Mouse (Mus musculus) brain, embryonic 18.5 days (tissue): ENCODE measurements around the gene Zmym3.
"Not testable (repeated sequence)": the region's sequence is repeated elsewhere in the genome, so short reads cannot be mapped to it uniquely, and the experiment has no call there.

Experiments used
- DNase-seq: peaks from one replicate; pipeline ENCODE4 v3.0.0-alpha.2; 2012; ENCODE audit warnings: low read depth, low spot score

Zmym3 gene

GRCm38 (mm10) chrX:101376190-101376968, 44.3 kb downstream of the Zmym3 start, which contains the start of gene Gjb1:
TSS of gene Gjb1 (plus strand) at chrX:101376378.
- no peak for DNase-seq

DNA sequence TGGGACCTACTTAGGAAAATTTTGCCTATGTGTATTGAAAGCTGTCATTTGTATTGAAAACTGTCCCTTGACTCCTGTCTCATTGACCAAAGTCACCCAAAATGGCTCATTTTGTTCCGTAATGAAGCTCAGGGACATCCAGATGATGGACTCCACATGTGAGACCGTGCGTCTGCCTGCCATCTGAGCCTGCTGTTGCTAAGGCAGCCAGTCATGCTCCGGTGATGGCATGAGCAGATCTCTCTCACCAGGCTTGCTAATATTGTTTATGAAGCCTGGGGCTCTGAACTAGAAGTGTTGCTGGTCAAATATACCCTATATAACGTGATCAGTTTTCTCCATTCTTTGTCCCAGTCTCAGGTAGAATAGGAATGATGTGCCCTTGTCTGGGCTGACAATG, 47.7 kb downstream of the Zmym3 start:
- no peak for DNase-seq

DNA sequence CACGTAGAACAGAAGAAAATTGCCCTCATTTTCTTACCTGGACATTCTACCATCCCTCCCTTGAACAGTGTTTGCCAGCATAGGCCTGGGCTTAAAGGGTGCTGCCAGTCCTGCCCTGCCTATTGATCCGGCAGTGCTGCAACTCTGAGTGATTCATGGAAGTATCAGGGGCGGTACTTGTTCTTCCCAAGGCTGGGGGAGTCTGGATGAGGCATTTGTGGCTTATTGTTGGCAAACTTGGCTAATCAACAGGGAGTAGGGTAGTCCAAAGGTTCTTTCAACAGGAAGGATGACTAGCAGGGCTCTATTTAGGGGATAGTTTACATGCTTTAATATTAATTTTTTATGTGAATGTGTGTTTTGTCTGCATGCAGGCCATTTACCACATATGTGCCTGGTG, 50.1 kb downstream of the Zmym3 start:
- no peak for DNase-seq

DNA sequence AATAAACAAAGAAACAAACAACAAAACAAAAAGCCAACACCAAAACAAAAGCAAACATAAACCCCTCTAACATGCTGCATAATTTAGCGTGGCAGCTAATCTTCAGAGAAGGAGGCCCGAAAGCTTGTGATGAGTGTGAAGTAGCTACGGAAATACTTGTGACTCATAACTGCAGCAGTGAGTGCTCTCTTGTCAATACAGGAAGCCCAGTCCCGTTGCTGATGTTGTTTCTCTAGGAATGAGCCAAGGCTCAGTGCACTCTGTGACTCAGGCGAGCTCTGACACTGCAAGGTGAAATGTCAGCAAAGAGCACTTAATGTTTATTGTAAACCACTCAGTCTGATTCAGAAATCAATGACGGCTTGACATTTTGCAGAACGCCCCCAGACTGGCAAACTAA, 51.6 kb downstream of the Zmym3 start:
- no peak for DNase-seq

DNA sequence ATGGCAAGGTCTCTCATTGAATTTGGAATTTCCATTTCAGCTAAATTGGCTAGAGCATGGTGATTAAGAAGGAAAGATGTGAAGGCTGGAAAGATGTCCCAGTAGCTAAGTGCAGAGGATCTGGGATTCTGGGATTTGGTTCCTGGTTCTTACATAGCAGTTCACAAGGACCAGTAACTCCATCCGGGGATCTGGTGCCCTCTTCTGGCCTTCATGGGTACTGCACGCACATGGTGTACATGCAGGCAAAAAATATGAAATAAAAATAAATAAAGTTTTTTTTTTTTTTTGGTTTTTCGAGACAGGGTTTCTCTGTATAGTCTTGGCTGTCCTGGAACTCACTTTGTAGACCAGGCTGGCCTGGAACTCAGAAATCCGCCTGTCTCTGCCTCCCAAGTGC, 61.7 kb downstream of the Zmym3 start:
- DNase-seq = not testable (repeated sequence)
